Mouse (Mus musculus) gastrocnemius, postnatal 4 days (tissue): Measurements from ENCODE around the gene Creb3l2. TPM values are rescaled to one million over a fixed set of nuclear protein-coding genes. Genes with fewer than 3 reads are reported as not detected.

ENCODE experiments used
- DNase-seq, 2 experiments: peaks; one replicate each; pipeline ENCODE4 v3.0.0; 2021 to 2022; ENCODE audit warnings: low spot score in 2 of 2, mixed read lengths in 2 of 2
- total RNA-seq, 2 experiments: library from RNA; stranded (reverse); gene quantifications; 2 replicates each; pipeline ENCODE4 v1.2.3; 2021

The Creb3l2 gene
- total RNA-seq, 2 experiments from 2014 or later, result 35.6 to 37.4 TPM

GRCm38 (mm10) chr6:37442781-37443180 is 835 bp upstream of the Creb3l2 start:
- DNase-seq, result no peak

- DNase-seq, result peak in 1 of 2 experiments; percentile 56
Observed at GRCm38 (mm10) chr6:37441251-37442011, 515 bp downstream of the Creb3l2 start.

GRCm38 (mm10) chr6:37440491-37441250 is 1.3 kb downstream of the Creb3l2 start:
- peak in 1 of 2 experiments; percentile 44 for DNase-seq

- DNase-seq, result peak in 1 of 2 experiments; percentile 35
Observed at GRCm38 (mm10) chr6:37439676-37440490, 2.1 kb downstream of the Creb3l2 start.

GRCm38 (mm10) chr6:37438510-37438909 is 3.4 kb downstream of the Creb3l2 start:
- DNase-seq, result no peak

- DNase-seq, result no peak
Observed at GRCm38 (mm10) chr6:37437086-37437485, 4.9 kb downstream of the Creb3l2 start.

GRCm38 (mm10) chr6:37435391-37435790 is 6.6 kb downstream of the Creb3l2 start:
- DNase-seq, result no peak

GRCm38 (mm10) chr6:37429849-37430470 is 12.0 kb downstream of the Creb3l2 start:
- no peak for DNase-seq

- no peak for DNase-seq
Observed at GRCm38 (mm10) chr6:37428947-37429346, 13.0 kb downstream of the Creb3l2 start.

- DNase-seq, result no peak
Observed at GRCm38 (mm10) chr6:37428044-37428443, 13.9 kb downstream of the Creb3l2 start.

- DNase-seq, result no peak
Observed at GRCm38 (mm10) chr6:37426615-37427014, 15.3 kb downstream of the Creb3l2 start.

- no peak for DNase-seq
Observed at GRCm38 (mm10) chr6:37425833-37426232, 16.1 kb downstream of the Creb3l2 start.

- DNase-seq, result no peak
Observed at GRCm38 (mm10) chr6:37425075-37425474, 16.9 kb downstream of the Creb3l2 start.

- DNase-seq, result peak; percentile 37 to 58
Observed at GRCm38 (mm10) chr6:37424374-37424773, 17.6 kb downstream of the Creb3l2 start.

GRCm38 (mm10) chr6:37423386-37423785 is 18.6 kb downstream of the Creb3l2 start:
- no peak for DNase-seq

GRCm38 (mm10) chr6:37421124-37421523 is 20.8 kb downstream of the Creb3l2 start:
- no peak for DNase-seq

GRCm38 (mm10) chr6:37419445-37419941 is 22.5 kb downstream of the Creb3l2 start:
- DNase-seq, result peak in 1 of 2 experiments; percentile 63

GRCm38 (mm10) chr6:37418931-37419330 is 23.0 kb downstream of the Creb3l2 start:
- DNase-seq, result peak in 1 of 2 experiments; percentile 42

- no peak for DNase-seq
Observed at GRCm38 (mm10) chr6:37416743-37417142, 25.2 kb downstream of the Creb3l2 start.

- no peak for DNase-seq
Observed at GRCm38 (mm10) chr6:37415505-37415904, 26.4 kb downstream of the Creb3l2 start.

- peak in 1 of 2 experiments; percentile 74 for DNase-seq
Observed at GRCm38 (mm10) chr6:37415034-37415433, 26.9 kb downstream of the Creb3l2 start.
